ENCODE assay signal across 18 mouse cellular contexts in genomic region chr19:21407363-21407762, GRCm38 (mm10).
A peak's percentile ranks its signal among the peaks of the same experiment; 100 is the strongest.
DNase-seq lines count a peak whose midpoint lies in the region; ATAC-seq and TF ChIP-seq lines count a peak whose summit lies in the region.
"Had no signal": no experiment of that assay in that cellular context is flagged by ENCODE, and none has a peak within 500 bp of the region (broad histone marks: within the 10 kb centered on the region; RNA-seq: fewer than 3 reads in every experiment).

No protein-coding gene starts in this region.

- TF ChIP-seq EP300 in liver, embryonic 14.5 days (IDR thresholded peaks at IDR 0.05; ENCODE audit: low read depth) = peak; percentile 51

- H3K4me3 ChIP-seq in bone marrow, adult 2 months (replicated peaks; ENCODE audit: control insufficient read depth, low read depth, low read length) = no peak overlapping the region
- no peak overlapping the region for H3K4me3 ChIP-seq in liver, embryonic 14.5 days (ENCODE audit: insufficient read depth in 1 of 2, low read depth in 2 of 2, low read length in 2 of 2)
- H3K4me3 ChIP-seq in midbrain, embryonic 15.5 days = no peak overlapping the region
- H3K4me3 ChIP-seq: embryonic facial prominence, embryonic 12.5 days; limb, embryonic 13.5 days had no signal

- H3K4me2 ChIP-seq in liver, embryonic 14.5 days (ENCODE audit: low read depth) = no peak overlapping the region
- no peak overlapping the region for H3K4me2 ChIP-seq in midbrain, embryonic 15.5 days
- H3K4me2 ChIP-seq: embryonic facial prominence, embryonic 12.5 days; limb, embryonic 13.5 days had no signal

- 74% methylated on average over 1 of the region's 1 CpGs for WGBS in bone marrow, adult 2 months
- 40% methylated on average over 1 of the region's 1 CpGs for WGBS in liver, embryonic 14.5 days (ENCODE audit: insufficient replicate concordance)
- WGBS in midbrain, embryonic 15.5 days = 74% methylated on average over 1 of the region's 1 CpGs

- peaks cover 1% of the 10 kb centered on the region; the same call in 1 of the 2 replicates for H3K4me1 ChIP-seq in bone marrow, adult 2 months (ENCODE audit: control insufficient read depth, insufficient read depth, low read length)
- 0 out of 4 replicates have a peak, but pooled peaks cover 0 to 2% of the 10 kb centered on the region in 2 experiments for H3K4me1 ChIP-seq in liver, embryonic 14.5 days (replicated peaks; ENCODE audit: control insufficient read depth in 2 of 2, insufficient read depth in 2 of 2, low read length in 1 of 2)
- H3K4me1 ChIP-seq in midbrain, embryonic 15.5 days = no peaks in the 10 kb centered on the region
- H3K4me1 ChIP-seq: embryonic facial prominence, embryonic 12.5 days; limb, embryonic 13.5 days had no signal

- DNase-seq in liver, embryonic 14.5 days (ENCODE audit: low read depth in 3 of 3, low spot score in 3 of 3) = peak; percentile 3 to 24 (median 18)
- peak; percentile 47 to 53 for DNase-seq in spleen, postnatal 10 days (ENCODE audit: low spot score in 2 of 2)
- DNase-seq in embryo, embryonic 9.5 days (ENCODE audit: extremely low spot score) = no peak
- DNase-seq in gastrocnemius, postnatal 36 days = no peak
- DNase-seq: cerebellum, postnatal 14 days; heart, postnatal 14 days; kidney, postnatal 36 days; layer of hippocampus, postnatal 36 days; lung, postnatal 10 days; midbrain, embryonic 14.5 days; right cerebral cortex, postnatal 4 days had no signal

- no peak for TF ChIP-seq POLR2A in bone marrow, adult 2 months (IDR thresholded peaks at IDR 0.05; ENCODE audit: borderline replicate concordance, control insufficient read depth, low read depth, low read length)

- H3K27ac ChIP-seq in bone marrow, adult 2 months (ENCODE audit: control insufficient read depth, insufficient read depth, low read depth, low read length, poor library complexity) = peak overlapping the region; percentile 60; the same call in 1 of the 2 replicates
- no peak overlapping the region; the same call in 1 of the 2 replicates for H3K27ac ChIP-seq in liver, embryonic 14.5 days
- no peak overlapping the region for H3K27ac ChIP-seq in midbrain, embryonic 15.5 days
- H3K27ac ChIP-seq: embryonic facial prominence, embryonic 12.5 days; limb, embryonic 13.5 days had no signal

- no peak for TF ChIP-seq CTCF in bone marrow, adult 2 months (IDR thresholded peaks at IDR 0.05; ENCODE audit: control insufficient read depth, insufficient read depth, low read length)
- TF ChIP-seq CTCF in liver, embryonic 14.5 days (IDR thresholded peaks at IDR 0.05; ENCODE audit: low read depth) = no peak

- H3K9me3 ChIP-seq in liver, embryonic 14.5 days (ENCODE audit: control insufficient read depth, low read length) = no peaks in the 10 kb centered on the region
- no peaks in the 10 kb centered on the region for H3K9me3 ChIP-seq in midbrain, embryonic 15.5 days
- H3K9me3 ChIP-seq: embryonic facial prominence, embryonic 12.5 days; limb, embryonic 13.5 days had no signal

- no peaks in the 10 kb centered on the region for H3K27me3 ChIP-seq in liver, embryonic 14.5 days (ENCODE audit: control insufficient read depth, insufficient read depth, low read length)
- no peaks in the 10 kb centered on the region for H3K27me3 ChIP-seq in midbrain, embryonic 15.5 days (replicated peaks)
- H3K27me3 ChIP-seq: embryonic facial prominence, embryonic 12.5 days; limb, embryonic 13.5 days had no signal

- H3K36me3 ChIP-seq in liver, embryonic 14.5 days (replicated peaks; ENCODE audit: control insufficient read depth, insufficient read depth, low read depth) = no peaks in the 10 kb centered on the region
- no peaks in the 10 kb centered on the region for H3K36me3 ChIP-seq in midbrain, embryonic 15.5 days (replicated peaks)
- H3K36me3 ChIP-seq: embryonic facial prominence, embryonic 12.5 days; limb, embryonic 13.5 days had no signal

- peak; percentile 71; the same call in 1 of the 2 replicates for ATAC-seq in common myeloid progenitor, adult 5-6 weeks (replicated peaks; ENCODE audit: low read depth, poor library complexity, severe bottlenecking)
- peak; percentile 74 for ATAC-seq in liver, embryonic 14.5 days (ENCODE audit: insufficient read depth)
- ATAC-seq in midbrain, embryonic 15.5 days (replicated peaks) = no peak
- ATAC-seq: hindbrain, embryonic 16.5 days; Patski had no signal

- intact Hi-C loops in gastrocnemius, postnatal 36 days (cut with DNase I) = no loop called here

- no peak overlapping the region for H3K9ac ChIP-seq in liver, embryonic 14.5 days (replicated peaks)
- no peak overlapping the region for H3K9ac ChIP-seq in midbrain, embryonic 15.5 days
- H3K9ac ChIP-seq: embryonic facial prominence, embryonic 12.5 days; limb, embryonic 13.5 days had no signal

Comparison
In these comparisons a context has a peak if more than half of its experiments do, and no peak if none do; other contexts are left out.
1. DNase-seq: peak in liver, embryonic 14.5 days (3 of 3) and spleen, postnatal 10 days (2 of 2); none in embryo, embryonic 9.5 days (single experiment) and gastrocnemius, postnatal 36 days (0 of 2).